Mouse (Mus musculus): ENCODE results near the gene Gm3558. TPM values are rescaled to one million over a fixed set of nuclear protein-coding genes. Genes with fewer than 3 reads are reported as not detected.
"Not testable (repeated sequence)": the region's sequence is repeated elsewhere in the genome, so short reads cannot be mapped to it uniquely, and the experiment has no call there.

The Gm3558 gene
- 7.2 and 7.9 TPM in 2 replicates for polyA plus RNA-seq (2014; fragmentation: Nextera tagmentation; extraction: Ambion mirVana)

GRCm38 (mm10) chr14:7568382-7568781 lies at the start of gene Gm3558:
TSS of gene Gm3558 (minus strand) at chr14:7568566.
- H3K27ac ChIP-seq (ENCODE audit: low read depth, low read length); H3K27me3 ChIP-seq (ENCODE audit: control insufficient read depth, insufficient read depth, low read length); H3K9me3 ChIP-seq (ENCODE audit: control insufficient read depth, low read length); H3K4me1 ChIP-seq (ENCODE audit: control insufficient read depth, insufficient read depth, low read length); H3K36me3 ChIP-seq (ENCODE audit: control insufficient read depth, insufficient read depth, low read length); ATAC-seq (ENCODE audit: low read depth): not testable (repeated sequence)
- 0 out of 2 replicates have a peak within 1 kb of the TSS, but pooled peaks have one; percentile 32 for H3K9ac ChIP-seq (replicated peaks; ENCODE audit: low read depth, low read length)
- peak within 1 kb of the TSS; percentile 35 for H3K4me3 ChIP-seq (ENCODE audit: low read depth, low read length)
- H3K4me2 ChIP-seq (ENCODE audit: low read depth, low read length), result peak within 1 kb of the TSS; percentile 45
- WGBS, result 0% methylated on average over 2 of the region's 34 CpGs

DNA sequence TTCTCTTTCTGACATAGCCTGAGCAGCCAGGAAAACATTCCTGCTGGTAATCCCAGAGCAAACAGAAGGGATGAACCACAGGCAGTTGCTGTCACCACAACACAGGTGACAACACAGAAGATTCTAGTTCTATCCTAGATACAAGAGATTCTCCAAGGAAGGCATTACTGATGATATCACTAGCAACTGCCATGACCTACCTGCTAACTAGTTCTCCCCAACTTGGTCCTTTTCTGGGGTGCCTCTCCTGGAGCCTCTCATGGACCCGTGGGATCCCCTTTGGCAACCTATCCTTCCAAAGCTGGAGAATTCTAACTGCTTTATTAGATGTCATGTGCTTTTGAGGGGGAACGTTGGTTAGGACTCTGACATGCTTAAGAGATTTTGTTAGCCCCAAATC lies 27.1 kb upstream of the Gm3558 start, which contains the start of gene Gm10338:
Gm10338 (minus strand) TSS at position 101 of the 400 bp plus-strand sequence.
- ATAC-seq (ENCODE audit: low read depth); H3K27me3 ChIP-seq (ENCODE audit: control insufficient read depth, insufficient read depth, low read length); H3K36me3 ChIP-seq (ENCODE audit: control insufficient read depth, insufficient read depth, low read length); H3K4me3 ChIP-seq (ENCODE audit: low read depth, low read length); H3K27ac ChIP-seq (ENCODE audit: low read depth, low read length); H3K4me1 ChIP-seq (ENCODE audit: control insufficient read depth, insufficient read depth, low read length); H3K4me2 ChIP-seq (ENCODE audit: low read depth, low read length); H3K9ac ChIP-seq (replicated peaks; ENCODE audit: low read depth, low read length); H3K9me3 ChIP-seq (ENCODE audit: control insufficient read depth, low read length): not testable (repeated sequence)
- no CpG with 5 or more reads among the region's 2 CpGs for WGBS

DNA sequence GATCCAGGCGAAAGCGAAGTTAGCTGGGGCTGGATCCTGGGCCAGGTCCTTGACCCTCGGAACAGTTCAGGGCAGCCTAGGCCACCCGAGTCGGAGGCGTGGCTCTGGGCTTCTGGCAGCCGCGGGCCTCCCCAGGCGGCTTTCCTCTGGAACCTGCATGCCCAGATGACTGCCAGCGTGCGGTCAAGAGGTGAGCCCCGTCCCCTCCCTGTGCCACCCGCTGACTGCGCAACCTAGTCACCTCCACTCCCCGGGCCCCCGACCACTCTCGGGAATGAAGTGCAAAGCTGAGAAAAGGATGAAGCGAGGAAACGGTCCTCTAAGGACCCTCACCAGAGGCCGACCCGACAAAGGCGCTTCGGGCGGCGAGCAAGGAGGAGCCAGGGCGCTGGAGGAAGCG lies 476 bp downstream of the Gm3558 start:
- ATAC-seq (ENCODE audit: low read depth), result 0 out of 2 replicates have a peak, but pooled peaks have one; percentile 44

DNA sequence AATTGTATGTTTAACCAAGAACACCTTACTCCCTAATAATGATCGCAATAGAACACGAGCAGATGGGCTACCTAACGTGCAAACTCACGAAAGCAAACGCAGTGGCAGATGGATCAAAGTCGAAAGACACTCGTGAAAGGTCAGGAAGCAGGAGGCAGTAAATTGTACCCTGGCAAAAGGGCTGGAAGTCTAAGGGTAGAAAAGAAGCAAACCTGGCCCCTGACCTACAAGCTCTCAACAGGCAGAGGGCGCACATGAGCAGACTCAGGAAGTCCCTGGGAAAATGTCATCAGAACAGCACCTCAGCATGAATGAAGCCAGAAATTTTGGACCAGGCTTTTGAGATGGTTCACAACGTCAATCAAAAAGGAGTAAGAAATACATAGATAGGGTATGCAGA lies 1.1 kb downstream of the Gm3558 start:
- not testable (repeated sequence) for H3K27me3 ChIP-seq (ENCODE audit: control insufficient read depth, insufficient read depth, low read length); H3K36me3 ChIP-seq (ENCODE audit: control insufficient read depth, insufficient read depth, low read length); ATAC-seq (ENCODE audit: low read depth); H3K4me1 ChIP-seq (ENCODE audit: control insufficient read depth, insufficient read depth, low read length); H3K9me3 ChIP-seq (ENCODE audit: control insufficient read depth, low read length); H3K27ac ChIP-seq (ENCODE audit: low read depth, low read length); H3K4me3 ChIP-seq (ENCODE audit: low read depth, low read length); H3K9ac ChIP-seq (replicated peaks; ENCODE audit: low read depth, low read length); H3K4me2 ChIP-seq (ENCODE audit: low read depth, low read length)
- 0% methylated on average over 6 of the region's 9 CpGs for WGBS

More for the DNA sequence above, 476 bp downstream of the Gm3558 start:
- H3K36me3 ChIP-seq (ENCODE audit: control insufficient read depth, insufficient read depth, low read length); H3K4me1 ChIP-seq (ENCODE audit: control insufficient read depth, insufficient read depth, low read length); H3K27me3 ChIP-seq (ENCODE audit: control insufficient read depth, insufficient read depth, low read length); H3K9me3 ChIP-seq (ENCODE audit: control insufficient read depth, low read length); H3K27ac ChIP-seq (ENCODE audit: low read depth, low read length): not testable (repeated sequence)
- Histone ChIP-seq H3K9ac (replicated peaks; ENCODE audit: low read depth, low read length) (0 out of 2 replicates have a peak overlapping the region, but pooled peaks have one; percentile 32), H3K4me2 (ENCODE audit: low read depth, low read length) (peak overlapping the region; percentile 45), H3K4me3 (ENCODE audit: low read depth, low read length) (peak overlapping the region; percentile 35)
- 0% methylated on average over 18 of the region's 27 CpGs for WGBS

Other genes starting within 250 kb of the Gm3558 start
- gene Gm5797, start 236.2 kb downstream of the Gm3558 start, polyA plus RNA-seq (2014; fragmentation: Nextera tagmentation; extraction: Ambion mirVana), result not detected in 2 replicates
- not detected in 2 replicates for gene Gm8374, start 203.4 kb downstream of the Gm3558 start, polyA plus RNA-seq (2014; fragmentation: Nextera tagmentation; extraction: Ambion mirVana)
- 0.52 TPM in 1 of 2 replicates, not detected in the other for gene Gm3755, start 117.6 kb downstream of the Gm3558 start, polyA plus RNA-seq (2014; fragmentation: Nextera tagmentation; extraction: Ambion mirVana)
- gene Gm3752, start 84.8 kb downstream of the Gm3558 start, polyA plus RNA-seq (2014; fragmentation: Nextera tagmentation; extraction: Ambion mirVana), result 16.0 and 20.1 TPM in 2 replicates
- gene Gm10338, start 27.0 kb upstream of the Gm3558 start, polyA plus RNA-seq (2014; fragmentation: Nextera tagmentation; extraction: Ambion mirVana), result not detected in 2 replicates
- gene Gm10128, start 75.4 kb upstream of the Gm3558 start, polyA plus RNA-seq (2014; fragmentation: Nextera tagmentation; extraction: Ambion mirVana), result not detected in 2 replicates
- gene Gm26661, start 223.0 kb upstream of the Gm3558 start, polyA plus RNA-seq (2014; fragmentation: Nextera tagmentation; extraction: Ambion mirVana), result not detected in 2 replicates
- 7.0 and 9.0 TPM in 2 replicates for gene Flnb, start 249.4 kb upstream of the Gm3558 start, polyA plus RNA-seq (2014; fragmentation: Nextera tagmentation; extraction: Ambion mirVana)

Measured in neural tube, embryonic 14.5 days (tissue).